ENCODE assay signal across 7 mouse cellular contexts in the genomic region with DNA sequence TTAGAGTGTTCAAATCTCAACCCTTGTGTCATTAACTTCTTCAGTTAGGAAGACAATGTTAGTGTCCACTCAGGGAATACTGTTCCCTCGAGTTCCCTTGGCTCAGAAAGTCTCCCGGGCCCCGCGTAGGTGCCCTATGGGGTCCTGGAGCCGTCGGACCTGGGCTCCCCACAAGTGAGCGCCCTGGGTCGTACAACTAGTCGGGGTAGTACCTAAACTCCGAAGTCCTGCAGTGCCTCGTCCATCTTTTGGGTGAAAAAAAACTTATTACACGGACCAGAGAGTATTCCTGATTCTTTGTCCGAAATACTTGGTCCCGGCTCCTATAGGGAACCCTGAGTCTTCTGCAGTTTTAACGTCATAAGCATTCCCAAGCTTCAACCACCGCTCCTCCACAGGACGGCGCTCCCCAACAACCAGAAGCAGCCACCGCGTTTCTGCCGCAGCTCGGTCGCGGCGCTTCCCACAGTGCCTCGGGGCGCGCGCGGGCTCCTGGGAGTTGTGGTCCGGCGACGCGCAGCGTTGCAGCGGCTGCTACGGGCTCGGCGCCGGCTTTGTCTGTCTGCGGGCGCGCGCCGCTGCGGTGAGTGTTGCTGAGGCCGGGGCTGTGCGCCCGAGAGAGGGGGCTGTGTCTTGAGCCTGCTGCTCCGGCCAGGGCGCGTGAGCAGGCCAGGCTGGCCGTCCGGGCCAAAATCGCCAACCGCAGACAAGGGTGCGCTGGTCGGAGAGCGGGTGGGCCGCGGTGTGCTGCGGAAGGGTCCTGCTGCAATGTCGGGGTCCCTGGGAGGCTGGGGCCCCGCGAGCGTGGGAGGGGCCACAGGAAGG. TPM values are rescaled to one million over a fixed set of nuclear protein-coding genes. Genes with fewer than 3 reads are reported as not detected.
DNase-seq lines count a peak whose midpoint lies in the region; ATAC-seq and TF ChIP-seq lines count a peak whose summit lies in the region.

A gene (plus strand): TSS at position 495 of the 825 bp plus-strand sequence.

- intact Hi-C loops in left cerebral cortex, postnatal 36 days (cut with DNase I), result loop anchor here (2.0 kb wide), 1 partner anchor 66 kb away; no protein-coding TSS in a partner anchor

- peak within 1 kb of the TSS; percentile 93 for H3K4me2 ChIP-seq in intestine, embryonic 16.5 days (ENCODE audit: low read depth, low read length)
- peak within 1 kb of the TSS; percentile 75 for H3K4me2 ChIP-seq in midbrain, embryonic 11.5 days

- under 1% methylated on average over 66 of the region's 66 CpGs for WGBS in intestine, embryonic 16.5 days
- WGBS in midbrain, embryonic 11.5 days, result under 1% methylated on average over 66 of the region's 66 CpGs
- WGBS in small intestine, adult 2 months, result under 1% methylated on average over 66 of the region's 66 CpGs

- peak within 1 kb of the TSS; percentile 99 for H3K9ac ChIP-seq in intestine, embryonic 16.5 days (ENCODE audit: low read depth, low read length)
- H3K9ac ChIP-seq in midbrain, embryonic 11.5 days (ENCODE audit: low read length), result peak within 1 kb of the TSS; percentile 98

- TF ChIP-seq POLR2A in small intestine, adult 2 months (IDR thresholded peaks at IDR 0.05; ENCODE audit: low read depth, low read length), result peak; percentile 32; the same call in 1 of the 2 replicates

- TF ChIP-seq CTCF in small intestine, adult 2 months (IDR thresholded peaks at IDR 0.05; ENCODE audit: extremely low read depth, insufficient read length, insufficient replicate concordance, low read depth, low read length), result peak; percentile 45; the same call in 1 of the 2 replicates

- no peaks in the 10 kb centered on the region for H3K27me3 ChIP-seq in intestine, embryonic 16.5 days (replicated peaks; ENCODE audit: control insufficient read depth, insufficient read depth, low read length)
- no peaks in the 10 kb centered on the region for H3K27me3 ChIP-seq in midbrain, embryonic 11.5 days (ENCODE audit: control insufficient read depth, insufficient read depth, low read length)
- no peaks in the 10 kb centered on the region for H3K27me3 ChIP-seq in small intestine, adult 2 months (ENCODE audit: control insufficient read depth, insufficient read depth, low read length)

- H3K27ac ChIP-seq in intestine, embryonic 16.5 days (ENCODE audit: low read length), result peak within 1 kb of the TSS; percentile 96
- peak within 1 kb of the TSS; percentile 93 for H3K27ac ChIP-seq in midbrain, embryonic 11.5 days (ENCODE audit: low read depth, low read length)
- H3K27ac ChIP-seq in small intestine, adult 2 months (ENCODE audit: insufficient read depth, low read depth, low read length), result peak within 1 kb of the TSS; percentile 70

- DNase-seq in adrenal gland, adult 8-10 months, result peak; percentile 87
- peak; percentile 94 for DNase-seq in embryo, embryonic 9.5 days (ENCODE audit: extremely low spot score)
- peak; percentile 92 to 94 for DNase-seq in gastrocnemius, postnatal 4 days (ENCODE audit: low spot score in 2 of 2)
- peak; percentile 92 to 96 for DNase-seq in left cerebral cortex, postnatal 36 days (ENCODE audit: low spot score in 2 of 2)
- peak; percentile 99 for DNase-seq in midbrain, embryonic 11.5 days (ENCODE audit: low spot score, missing footprints)

- peak within 1 kb of the TSS; percentile 95 for H3K4me3 ChIP-seq in intestine, embryonic 16.5 days (ENCODE audit: low read length)
- H3K4me3 ChIP-seq in midbrain, embryonic 11.5 days (ENCODE audit: low read depth, low read length), result peak within 1 kb of the TSS; percentile 76
- H3K4me3 ChIP-seq in small intestine, adult 2 months (ENCODE audit: low read depth, low read length), result peak within 1 kb of the TSS; percentile 88

- peaks cover 16% of the 10 kb centered on the region for H3K36me3 ChIP-seq in intestine, embryonic 16.5 days (ENCODE audit: control insufficient read depth, insufficient read depth, low read length)
- peaks cover 20% of the 10 kb centered on the region; the same call in 1 of the 2 replicates for H3K36me3 ChIP-seq in midbrain, embryonic 11.5 days (ENCODE audit: control insufficient read depth, insufficient read depth, low read length)
- H3K36me3 ChIP-seq in small intestine, adult 2 months (ENCODE audit: control insufficient read depth, insufficient read depth, low read length), result peaks cover 14% of the 10 kb centered on the region

- no peaks in the 10 kb centered on the region for H3K9me3 ChIP-seq in intestine, embryonic 16.5 days (ENCODE audit: control insufficient read depth, low read length)
- no peaks in the 10 kb centered on the region for H3K9me3 ChIP-seq in midbrain, embryonic 11.5 days (ENCODE audit: control insufficient read depth, low read length)

- peak; percentile 97 for ATAC-seq in intestine, embryonic 16.5 days
- peak; percentile 98 for ATAC-seq in midbrain, embryonic 11.5 days (ENCODE audit: low FRiP score)

- no peaks in the 10 kb centered on the region for H3K4me1 ChIP-seq in intestine, embryonic 16.5 days (ENCODE audit: control insufficient read depth, insufficient read depth, low read length)
- H3K4me1 ChIP-seq in midbrain, embryonic 11.5 days (ENCODE audit: control insufficient read depth, insufficient read depth, low read length), result peaks cover 5% of the 10 kb centered on the region
- H3K4me1 ChIP-seq in small intestine, adult 2 months (ENCODE audit: control insufficient read depth, insufficient read depth, insufficient read length, low read length), result 0 out of 2 replicates have a peak, but pooled peaks cover 2% of the 10 kb centered on the region

RNA-seq across cellular contexts. Expression of the gene that starts here (rescaled TPM):
- 10 to 100 TPM; 28.8 to 41.7 (median 38.3) TPM for total RNA-seq in adrenal gland, adult 8-10 months (2022)
- 10 to 100 TPM; 41.5 to 41.8 TPM for total RNA-seq in gastrocnemius, postnatal 4 days (2021)
- 76.2 and 85.9 TPM in 2 replicates for polyA plus RNA-seq in intestine, embryonic 16.5 days (2015; fragmentation: Nextera tagmentation; extraction: Ambion mirVana)
- 10 to 100 TPM; 60.2 to 64.9 TPM for total RNA-seq in left cerebral cortex, postnatal 36 days (2021)
- 110 and 112 TPM in 2 replicates for polyA plus RNA-seq in midbrain, embryonic 11.5 days (2014; fragmentation: Nextera tagmentation; extraction: Ambion mirVana)
- 8.0 and 15.9 TPM in 2 replicates for polyA plus RNA-seq in small intestine, adult 2 months (2012; rRNA removed)

Comparison
In these comparisons a context has a peak if more than half of its experiments do, and no peak if none do; other contexts are left out.
1. Peak in every context shown above with its lines: DNase-seq, ATAC-seq, H3K4me3 ChIP-seq and H3K27ac ChIP-seq.